ENCODE assay signal across 25 mouse cellular contexts in genomic region chr12:28694776-28695175, GRCm38 (mm10). TPM values are rescaled to one million over a fixed set of nuclear protein-coding genes. Genes with fewer than 3 reads are reported as not detected.
DNase-seq lines count a peak whose midpoint lies in the region; ATAC-seq and TF ChIP-seq lines count a peak whose summit lies in the region.
"Had no signal": no experiment of that assay in that cellular context is flagged by ENCODE, and none has a peak within 500 bp of the region (broad histone marks: within the 10 kb centered on the region; RNA-seq: fewer than 3 reads in every experiment).

No protein-coding gene starts in this region.

- no peak overlapping the region for H3K4me3 ChIP-seq in lung, embryonic 15.5 days
- no peak overlapping the region for H3K4me3 ChIP-seq in forebrain, postnatal 0 days (ENCODE audit: low read depth, low read length)
- H3K4me3 ChIP-seq: gastrocnemius, adult 2 months; limb, embryonic 13.5 days; midbrain, embryonic 10.5 days; midbrain, embryonic 15.5 days; neural tube, embryonic 15.5 days; stomach, embryonic 15.5 days had no signal

- TF ChIP-seq CTCF in forebrain, postnatal 0 days (IDR thresholded peaks at IDR 0.05; ENCODE audit: low read depth) = no peak

- H3K4me2 ChIP-seq in lung, embryonic 15.5 days = no peak overlapping the region
- H3K4me2 ChIP-seq in forebrain, postnatal 0 days (ENCODE audit: low read depth) = no peak overlapping the region
- H3K4me2 ChIP-seq: heart, embryonic 11.5 days; hindbrain, embryonic 14.5 days; limb, embryonic 13.5 days; liver, embryonic 11.5 days; midbrain, embryonic 15.5 days; neural tube, embryonic 15.5 days; stomach, embryonic 15.5 days had no signal

- DNase-seq in cerebellum, adult 11 months = peak; percentile 44
- DNase-seq in cerebellum, postnatal 14 days = no peak
- no peak for DNase-seq in lung, postnatal 4 days
- peak; percentile 77 for DNase-seq in cerebellum, adult 9-11 months
- DNase-seq in forebrain, postnatal 0 days = no peak
- DNase-seq: gastrocnemius, postnatal 36 days; heart, postnatal 10 days; kidney, postnatal 10 days; retina, postnatal 1 day; right cerebral cortex, postnatal 14 days; thymus, postnatal 14 days had no signal

- no peak for ATAC-seq in lung, embryonic 15.5 days (ENCODE audit: borderline replicate concordance, extremely low read depth, low FRiP score, low TSS enrichment)
- ATAC-seq in forebrain, postnatal 0 days = no peak
- no peak for ATAC-seq in megakaryocyte-erythroid progenitor cell, adult 5-6 weeks (replicated peaks; ENCODE audit: low FRiP score, low TSS enrichment, poor library complexity, severe bottlenecking)
- ATAC-seq: forebrain, embryonic 14.5 days; intestine, postnatal 0 days; midbrain, embryonic 15.5 days had no signal

- H3K9ac ChIP-seq in lung, embryonic 15.5 days = no peak overlapping the region
- H3K9ac ChIP-seq in forebrain, postnatal 0 days = no peak overlapping the region
- H3K9ac ChIP-seq: hindbrain, embryonic 14.5 days; limb, embryonic 13.5 days; midbrain, embryonic 15.5 days; neural tube, embryonic 15.5 days; stomach, embryonic 15.5 days had no signal

- H3K9me3 ChIP-seq in lung, embryonic 15.5 days = no peaks in the 10 kb centered on the region
- no peaks in the 10 kb centered on the region for H3K9me3 ChIP-seq in forebrain, postnatal 0 days (ENCODE audit: low read length)
- H3K9me3 ChIP-seq: G1E; limb, embryonic 13.5 days; midbrain, embryonic 10.5 days; midbrain, embryonic 15.5 days; neural tube, embryonic 15.5 days; stomach, embryonic 15.5 days had no signal

- WGBS in lung, embryonic 15.5 days = 77% methylated on average over 7 of the region's 7 CpGs
- 83% methylated on average over 7 of the region's 7 CpGs for WGBS in forebrain, postnatal 0 days

- H3K27ac ChIP-seq in lung, embryonic 15.5 days = 0 out of 2 replicates have a peak overlapping the region, but pooled peaks have one; percentile 33
- H3K27ac ChIP-seq in forebrain, postnatal 0 days (ENCODE audit: low read depth, low read length) = no peak overlapping the region
- H3K27ac ChIP-seq: gastrocnemius, adult 2 months; hindbrain, embryonic 14.5 days; limb, embryonic 13.5 days; midbrain, embryonic 10.5 days; midbrain, embryonic 15.5 days; neural tube, embryonic 15.5 days; stomach, embryonic 15.5 days had no signal

- no peaks in the 10 kb centered on the region for H3K27me3 ChIP-seq in lung, embryonic 15.5 days
- no peaks in the 10 kb centered on the region for H3K27me3 ChIP-seq in forebrain, postnatal 0 days (ENCODE audit: insufficient read depth, low read length)
- H3K27me3 ChIP-seq: limb, embryonic 13.5 days; midbrain, embryonic 15.5 days; neural tube, embryonic 15.5 days; stomach, embryonic 15.5 days had no signal

- H3K36me3 ChIP-seq in lung, embryonic 15.5 days = peaks cover 28% of the 10 kb centered on the region
- peaks cover 30% of the 10 kb centered on the region for H3K36me3 ChIP-seq in forebrain, postnatal 0 days (ENCODE audit: insufficient read depth)

- H3K4me1 ChIP-seq in lung, embryonic 15.5 days = peaks cover 14% of the 10 kb centered on the region; the same call in 1 of the 2 replicates
- H3K4me1 ChIP-seq in forebrain, postnatal 0 days (ENCODE audit: insufficient read depth) = no peaks in the 10 kb centered on the region
- H3K4me1 ChIP-seq: stomach, embryonic 15.5 days had no signal

RNA-seq across cellular contexts. Expression of gene Adi1, which starts 19.7 kb away (rescaled TPM):
- 87.9 and 88.1 TPM in 2 replicates for polyA plus RNA-seq in lung, embryonic 15.5 days (2015; fragmentation: Nextera tagmentation; extraction: Ambion mirVana)
- 5.1 and 9.4 TPM in 2 replicates for total RNA-seq in forebrain, postnatal 0 days (2014; rRNA removed)
- polyA plus RNA-seq in forebrain, postnatal 0 days (2015; fragmentation: Nextera tagmentation; extraction: Ambion mirVana) = 24.7 and 27.9 TPM in 2 replicates
- 67.5 and 76.4 TPM in 2 replicates for total RNA-seq in megakaryocyte-erythroid progenitor cell, adult 5-6 weeks (2014; fragmentation: Nextera tagmentation)
- 25.8 and 33.8 TPM in 2 replicates for total RNA-seq in megakaryocyte-erythroid progenitor cell, adult 5-6 weeks (2017)

RNA-seq across cellular contexts. Expression of gene Rnaseh1, which starts 45.4 kb away (rescaled TPM):
- polyA plus RNA-seq in lung, embryonic 15.5 days (2015; fragmentation: Nextera tagmentation; extraction: Ambion mirVana) = 30.7 and 34.5 TPM in 2 replicates
- total RNA-seq in forebrain, postnatal 0 days (2014; rRNA removed) = 13.7 and 18.5 TPM in 2 replicates
- 12.3 and 13.3 TPM in 2 replicates for polyA plus RNA-seq in forebrain, postnatal 0 days (2015; fragmentation: Nextera tagmentation; extraction: Ambion mirVana)
- 18.9 and 31.1 TPM in 2 replicates for total RNA-seq in megakaryocyte-erythroid progenitor cell, adult 5-6 weeks (2014; fragmentation: Nextera tagmentation)
- total RNA-seq in megakaryocyte-erythroid progenitor cell, adult 5-6 weeks (2017) = 11.0 and 27.5 TPM in 2 replicates

RNA-seq across cellular contexts. Expression of gene Trappc12, which starts 55.5 kb away (rescaled TPM):
- 38.3 and 41.5 TPM in 2 replicates for polyA plus RNA-seq in lung, embryonic 15.5 days (2015; fragmentation: Nextera tagmentation; extraction: Ambion mirVana)
- total RNA-seq in forebrain, postnatal 0 days (2014; rRNA removed) = 49.1 and 55.6 TPM in 2 replicates
- polyA plus RNA-seq in forebrain, postnatal 0 days (2015; fragmentation: Nextera tagmentation; extraction: Ambion mirVana) = 32.0 and 37.8 TPM in 2 replicates
- 49.1 and 67.5 TPM in 2 replicates for total RNA-seq in megakaryocyte-erythroid progenitor cell, adult 5-6 weeks (2014; fragmentation: Nextera tagmentation)
- 58.3 and 64.0 TPM in 2 replicates for total RNA-seq in megakaryocyte-erythroid progenitor cell, adult 5-6 weeks (2017)

RNA-seq across cellular contexts. Expression of gene Eipr1, which starts 56.8 kb away (rescaled TPM):
- 28.4 and 31.1 TPM in 2 replicates for polyA plus RNA-seq in lung, embryonic 15.5 days (2015; fragmentation: Nextera tagmentation; extraction: Ambion mirVana)
- 60.8 and 63.6 TPM in 2 replicates for total RNA-seq in forebrain, postnatal 0 days (2014; rRNA removed)
- polyA plus RNA-seq in forebrain, postnatal 0 days (2015; fragmentation: Nextera tagmentation; extraction: Ambion mirVana) = 66.6 and 78.7 TPM in 2 replicates
- 19.9 and 30.0 TPM in 2 replicates for total RNA-seq in megakaryocyte-erythroid progenitor cell, adult 5-6 weeks (2014; fragmentation: Nextera tagmentation)
- total RNA-seq in megakaryocyte-erythroid progenitor cell, adult 5-6 weeks (2017) = 23.4 and 29.6 TPM in 2 replicates

RNA-seq across cellular contexts. Expression of gene Rps7, which starts 59.0 kb away (rescaled TPM):
- polyA plus RNA-seq in lung, embryonic 15.5 days (2015; fragmentation: Nextera tagmentation; extraction: Ambion mirVana) = 664 and 702 TPM in 2 replicates
- total RNA-seq in forebrain, postnatal 0 days (2014; rRNA removed) = 1,274 and 1,982 TPM in 2 replicates
- 605 and 756 TPM in 2 replicates for polyA plus RNA-seq in forebrain, postnatal 0 days (2015; fragmentation: Nextera tagmentation; extraction: Ambion mirVana)
- 3,723 and 3,737 TPM in 2 replicates for total RNA-seq in megakaryocyte-erythroid progenitor cell, adult 5-6 weeks (2014; fragmentation: Nextera tagmentation)
- 4,053 and 5,358 TPM in 2 replicates for total RNA-seq in megakaryocyte-erythroid progenitor cell, adult 5-6 weeks (2017)

Comparison
In these comparisons a context has a peak if more than half of its experiments do, and no peak if none do; other contexts are left out.
1. DNase-seq: peak in cerebellum, adult 11 months (single experiment) and cerebellum, adult 9-11 months (single experiment); none in cerebellum, postnatal 14 days (0 of 2), lung, postnatal 4 days (0 of 2) and forebrain, postnatal 0 days (single experiment).